Comparison of ENCODE assay signal across 31 mouse cellular contexts in genomic region chr9:69828428-69828827, GRCm38 (mm10).
DNase-seq lines count a peak whose midpoint lies in the region; ATAC-seq and TF ChIP-seq lines count a peak whose summit lies in the region.
"Had no signal": no experiment of that assay in that cellular context is flagged by ENCODE, and none has a peak within 500 bp of the region (broad histone marks: within the 10 kb centered on the region; RNA-seq: fewer than 3 reads in every experiment).

No protein-coding gene starts in this region.

- DNase-seq in hindbrain, postnatal 0 days (ENCODE audit: low spot score), result peak; percentile 32
- peak; percentile 36 for DNase-seq in retina, postnatal 1 day
- no peak for DNase-seq in retina, embryonic 14.5 days (ENCODE audit: low spot score)
- no peak for DNase-seq in limb, embryonic 10.5 days (ENCODE audit: low spot score)
- DNase-seq: adrenal gland, postnatal 10 days; cerebellum, adult 11 months; cerebellum, adult 9-10 months; cerebellum, postnatal 36 days; gastrocnemius, postnatal 25 days; kidney, adult 18-20 months; kidney, postnatal 4 days; liver, postnatal 0 days; lung, postnatal 36 days; right cerebral cortex, postnatal 25 days; thymus, adult 2 months; thymus, postnatal 36 days had no signal

- H3K4me1 ChIP-seq in forebrain, embryonic 13.5 days, result peaks cover 7% of the 10 kb centered on the region; the same call in 1 of the 2 replicates
- H3K4me1 ChIP-seq in forebrain, embryonic 12.5 days, result peaks cover 5% of the 10 kb centered on the region; the same call in 1 of the 2 replicates
- H3K4me1 ChIP-seq in hindbrain, postnatal 0 days (ENCODE audit: insufficient read depth, low read length), result no peaks in the 10 kb centered on the region
- H3K4me1 ChIP-seq in hindbrain, embryonic 16.5 days (ENCODE audit: control insufficient read depth, insufficient read depth, low read depth, low read length), result no peaks in the 10 kb centered on the region; the same call in 1 of the 2 replicates
- H3K4me1 ChIP-seq in limb, embryonic 10.5 days, result peaks cover 24% of the 10 kb centered on the region
- H3K4me1 ChIP-seq: embryonic facial prominence, embryonic 13.5 days; heart, embryonic 10.5 days; heart, embryonic 15.5 days; liver, embryonic 12.5 days had no signal

- no peak overlapping the region for H3K4me3 ChIP-seq in forebrain, embryonic 13.5 days
- no peak overlapping the region for H3K4me3 ChIP-seq in forebrain, embryonic 12.5 days (replicated peaks)
- no peak overlapping the region for H3K4me3 ChIP-seq in hindbrain, postnatal 0 days (ENCODE audit: low read length)
- no peak overlapping the region for H3K4me3 ChIP-seq in hindbrain, embryonic 16.5 days (ENCODE audit: low read length)
- H3K4me3 ChIP-seq in limb, embryonic 10.5 days, result no peak overlapping the region
- H3K4me3 ChIP-seq: embryonic facial prominence, embryonic 13.5 days; erythroblast, embryonic 14.5 days; heart, embryonic 10.5 days; heart, embryonic 15.5 days; hindbrain, embryonic 12.5 days; liver, embryonic 12.5 days had no signal

- TF ChIP-seq CTCF in hindbrain, postnatal 0 days (IDR thresholded peaks at IDR 0.05; ENCODE audit: low read depth), result no peak

- no peak overlapping the region for H3K27ac ChIP-seq in forebrain, embryonic 13.5 days
- no peak overlapping the region for H3K27ac ChIP-seq in forebrain, embryonic 12.5 days
- no peak overlapping the region for H3K27ac ChIP-seq in hindbrain, postnatal 0 days
- no peak overlapping the region for H3K27ac ChIP-seq in hindbrain, embryonic 16.5 days (ENCODE audit: low read depth, low read length)
- H3K27ac ChIP-seq in limb, embryonic 10.5 days, result no peak overlapping the region
- H3K27ac ChIP-seq: embryonic facial prominence, embryonic 13.5 days; heart, embryonic 10.5 days; heart, embryonic 15.5 days; hindbrain, embryonic 12.5 days; kidney, postnatal 0 days; liver, embryonic 12.5 days; stomach, postnatal 0 days had no signal

- peak; percentile 48; the same call in 1 of the 2 replicates for ATAC-seq in forebrain, embryonic 13.5 days
- ATAC-seq in forebrain, embryonic 12.5 days (ENCODE audit: low FRiP score), result no peak
- no peak for ATAC-seq in hindbrain, postnatal 0 days
- no peak for ATAC-seq in hindbrain, embryonic 16.5 days
- ATAC-seq: inflammation-experienced regulatory T-cells, adult 6 months; liver, embryonic 12.5 days; liver, postnatal 0 days; Patski had no signal

- H3K9ac ChIP-seq in forebrain, embryonic 13.5 days, result no peak overlapping the region
- no peak overlapping the region for H3K9ac ChIP-seq in forebrain, embryonic 12.5 days
- H3K9ac ChIP-seq in hindbrain, postnatal 0 days (replicated peaks; ENCODE audit: low read length), result no peak overlapping the region
- no peak overlapping the region for H3K9ac ChIP-seq in hindbrain, embryonic 16.5 days (ENCODE audit: low read depth, low read length)
- H3K9ac ChIP-seq: embryonic facial prominence, embryonic 13.5 days; heart, embryonic 15.5 days; hindbrain, embryonic 12.5 days; liver, embryonic 12.5 days; liver, postnatal 0 days had no signal

- H3K4me2 ChIP-seq in forebrain, embryonic 13.5 days, result no peak overlapping the region
- no peak overlapping the region for H3K4me2 ChIP-seq in forebrain, embryonic 12.5 days
- H3K4me2 ChIP-seq in hindbrain, postnatal 0 days (ENCODE audit: low read depth, low read length), result no peak overlapping the region
- H3K4me2 ChIP-seq in hindbrain, embryonic 16.5 days (ENCODE audit: low read length), result no peak overlapping the region
- H3K4me2 ChIP-seq: embryonic facial prominence, embryonic 13.5 days; heart, embryonic 15.5 days; hindbrain, embryonic 12.5 days; liver, embryonic 12.5 days; midbrain, embryonic 11.5 days had no signal

- H3K36me3 ChIP-seq in forebrain, embryonic 13.5 days (ENCODE audit: poor library complexity, severe bottlenecking), result no peaks in the 10 kb centered on the region
- no peaks in the 10 kb centered on the region for H3K36me3 ChIP-seq in forebrain, embryonic 12.5 days (replicated peaks)
- no peaks in the 10 kb centered on the region for H3K36me3 ChIP-seq in hindbrain, postnatal 0 days (ENCODE audit: insufficient read depth, low read length)
- no peaks in the 10 kb centered on the region for H3K36me3 ChIP-seq in hindbrain, embryonic 16.5 days (ENCODE audit: control insufficient read depth, insufficient read depth, low read length)
- H3K36me3 ChIP-seq in limb, embryonic 10.5 days, result no peaks in the 10 kb centered on the region
- H3K36me3 ChIP-seq: embryonic facial prominence, embryonic 13.5 days; G1E; heart, embryonic 10.5 days; heart, embryonic 15.5 days; hindbrain, embryonic 12.5 days; liver, embryonic 12.5 days had no signal

- no peaks in the 10 kb centered on the region for H3K9me3 ChIP-seq in forebrain, embryonic 13.5 days (replicated peaks)
- no peaks in the 10 kb centered on the region for H3K9me3 ChIP-seq in forebrain, embryonic 12.5 days
- no peaks in the 10 kb centered on the region for H3K9me3 ChIP-seq in hindbrain, postnatal 0 days (ENCODE audit: low read length)
- H3K9me3 ChIP-seq in hindbrain, embryonic 16.5 days (ENCODE audit: control insufficient read depth, low read length), result no peaks in the 10 kb centered on the region
- no peaks in the 10 kb centered on the region for H3K9me3 ChIP-seq in limb, embryonic 10.5 days (replicated peaks)
- H3K9me3 ChIP-seq: embryonic facial prominence, embryonic 13.5 days; G1E; heart, embryonic 10.5 days; heart, embryonic 15.5 days; hindbrain, embryonic 12.5 days; liver, embryonic 12.5 days had no signal

- peaks cover 88% of the 10 kb centered on the region for H3K27me3 ChIP-seq in forebrain, embryonic 13.5 days
- peaks cover 84% of the 10 kb centered on the region for H3K27me3 ChIP-seq in forebrain, embryonic 12.5 days
- H3K27me3 ChIP-seq in hindbrain, postnatal 0 days (ENCODE audit: insufficient read depth, low read length), result no peaks in the 10 kb centered on the region
- H3K27me3 ChIP-seq in hindbrain, embryonic 16.5 days (replicated peaks; ENCODE audit: control insufficient read depth, insufficient read depth, low read length), result peaks cover 3% of the 10 kb centered on the region; the same call in 1 of the 2 replicates
- peaks cover 5% of the 10 kb centered on the region; the same call in 1 of the 2 replicates for H3K27me3 ChIP-seq in limb, embryonic 10.5 days (ENCODE audit: low read depth, poor library complexity, severe bottlenecking)
- H3K27me3 ChIP-seq: heart, embryonic 15.5 days; hindbrain, embryonic 12.5 days; liver, embryonic 12.5 days; Patski had no signal

- WGBS in forebrain, embryonic 13.5 days, result 26% methylated on average over 6 of the region's 6 CpGs
- 34% methylated on average over 6 of the region's 6 CpGs for WGBS in forebrain, embryonic 12.5 days
- 55% methylated on average over 6 of the region's 6 CpGs for WGBS in hindbrain, postnatal 0 days
- 45% methylated on average over 6 of the region's 6 CpGs for WGBS in hindbrain, embryonic 16.5 days
- WGBS in limb, embryonic 10.5 days, result 58% methylated on average over 6 of the region's 6 CpGs

Comparison
In these comparisons a context has a peak if more than half of its experiments do, and no peak if none do; other contexts are left out.
1. DNase-seq: peak in hindbrain, postnatal 0 days (single experiment) and retina, postnatal 1 day (single experiment); none in retina, embryonic 14.5 days (single experiment) and limb, embryonic 10.5 days (single experiment).